Mouse (Mus musculus) thymus, adult 18-20 months (tissue): Measurements from ENCODE around the gene Slc6a8.

Source experiments
- DNase-seq, 2 experiments: peaks; one replicate each; pipeline ENCODE4 v3.0.0; 2022; ENCODE audit warnings: mixed read lengths in 2 of 2

Gene Slc6a8

DNA sequence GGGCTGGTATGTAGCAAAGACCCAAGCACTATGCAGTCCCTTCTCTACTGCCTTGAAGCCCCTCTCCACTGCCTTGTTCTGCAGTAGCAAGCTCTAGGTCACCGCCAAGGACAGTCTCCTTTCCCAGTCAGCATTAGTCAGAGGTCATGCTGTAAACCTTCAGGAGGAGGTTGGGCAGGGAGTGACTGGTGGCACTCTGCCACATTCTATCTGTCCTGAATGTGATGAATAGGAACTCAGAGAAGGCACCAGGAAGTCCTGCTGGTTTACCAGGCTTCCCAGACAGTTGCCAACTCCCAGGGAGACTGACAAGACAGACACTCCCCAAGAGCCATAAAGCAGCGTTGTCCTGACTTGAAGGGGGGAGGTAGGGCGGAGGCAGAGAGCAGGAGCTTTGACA, 12.7 kb downstream of the Slc6a8 start:
- no peak for DNase-seq

DNA sequence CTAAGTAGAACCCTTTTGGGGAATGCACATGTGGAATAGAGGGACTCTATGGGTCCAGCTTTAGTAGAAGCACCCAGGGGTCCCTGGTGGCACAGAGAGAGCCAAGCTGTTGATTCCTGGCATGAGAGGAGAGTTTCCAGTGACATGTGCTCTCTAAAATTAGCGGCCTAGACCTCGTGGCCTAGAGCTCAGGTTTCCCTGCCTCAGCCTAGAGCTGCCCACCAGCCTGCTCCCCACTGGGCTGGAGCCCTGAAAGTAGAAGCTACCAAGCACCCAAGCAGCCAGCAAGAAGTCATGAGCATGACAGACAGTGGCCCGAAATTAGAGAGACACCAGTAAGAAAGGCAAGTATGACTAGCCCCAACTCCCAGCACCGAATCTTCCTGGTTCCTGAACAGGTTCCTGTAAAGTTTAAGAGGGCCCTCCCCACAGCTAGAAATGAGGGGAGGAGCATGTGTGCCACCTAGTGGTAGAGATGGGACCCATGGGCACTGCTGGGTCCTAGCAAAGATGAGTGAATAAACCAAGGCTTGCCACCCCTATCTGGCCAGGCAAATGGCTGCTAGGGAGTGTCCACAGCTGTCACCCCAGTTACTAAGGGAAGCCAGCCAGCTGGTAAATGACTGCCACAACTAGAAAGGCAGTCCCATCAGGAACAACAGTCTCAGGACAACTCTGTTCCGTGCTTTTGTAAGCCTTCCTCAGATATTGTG, 18.1 kb downstream of the Slc6a8 start:
- no peak for DNase-seq

DNA sequence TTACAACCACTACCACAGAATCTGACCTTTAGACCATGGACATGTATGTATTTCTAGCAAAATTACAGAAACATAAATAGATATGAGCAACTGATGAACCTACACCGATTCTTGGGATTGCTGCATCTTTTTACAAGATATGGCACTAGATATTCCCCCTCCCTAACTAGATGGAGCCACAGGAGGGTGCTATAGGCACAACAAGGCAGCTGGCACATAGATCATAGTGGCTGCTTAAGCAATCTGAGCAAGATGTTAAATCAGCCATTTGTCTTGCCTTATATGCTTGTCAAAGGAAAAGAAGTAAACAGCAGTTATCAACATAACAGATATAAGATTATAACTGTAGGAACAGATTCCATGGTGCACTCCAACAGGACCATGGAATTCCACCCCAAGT, 27.5 kb downstream of the Slc6a8 start:
- DNase-seq: no peak

DNA sequence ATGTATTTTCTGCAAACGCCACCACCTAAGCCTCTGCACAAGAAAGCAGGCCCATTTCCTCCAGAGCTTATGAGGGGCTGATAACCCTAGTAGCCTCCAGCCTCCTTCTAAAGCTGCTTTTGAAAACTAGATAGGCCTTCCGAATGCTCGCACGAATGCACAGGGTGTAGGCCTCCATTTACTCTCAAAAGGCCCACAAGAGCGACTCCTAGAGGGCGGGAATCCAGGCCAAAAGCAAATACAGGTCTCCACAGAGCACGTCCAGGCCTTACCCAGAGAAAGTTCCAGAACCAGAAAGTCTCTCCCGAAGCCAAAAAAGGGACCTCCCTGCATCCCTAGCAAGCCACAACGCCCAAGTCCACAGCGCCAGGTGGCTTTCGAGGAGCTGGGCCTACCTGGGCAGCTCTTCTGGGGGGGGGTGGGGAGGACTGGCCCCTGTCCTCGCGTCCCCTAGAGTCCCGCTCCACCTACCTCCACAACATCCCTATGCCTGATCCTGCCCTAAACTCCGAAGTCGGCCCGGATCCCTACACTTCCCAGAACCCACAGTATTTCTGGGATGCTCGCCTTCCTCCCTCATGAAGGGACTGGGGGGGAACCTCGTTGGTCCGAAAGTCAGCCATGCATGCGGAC, 42.6 kb downstream of the Slc6a8 start:
- peak; percentile 12 to 46 for DNase-seq

DNA sequence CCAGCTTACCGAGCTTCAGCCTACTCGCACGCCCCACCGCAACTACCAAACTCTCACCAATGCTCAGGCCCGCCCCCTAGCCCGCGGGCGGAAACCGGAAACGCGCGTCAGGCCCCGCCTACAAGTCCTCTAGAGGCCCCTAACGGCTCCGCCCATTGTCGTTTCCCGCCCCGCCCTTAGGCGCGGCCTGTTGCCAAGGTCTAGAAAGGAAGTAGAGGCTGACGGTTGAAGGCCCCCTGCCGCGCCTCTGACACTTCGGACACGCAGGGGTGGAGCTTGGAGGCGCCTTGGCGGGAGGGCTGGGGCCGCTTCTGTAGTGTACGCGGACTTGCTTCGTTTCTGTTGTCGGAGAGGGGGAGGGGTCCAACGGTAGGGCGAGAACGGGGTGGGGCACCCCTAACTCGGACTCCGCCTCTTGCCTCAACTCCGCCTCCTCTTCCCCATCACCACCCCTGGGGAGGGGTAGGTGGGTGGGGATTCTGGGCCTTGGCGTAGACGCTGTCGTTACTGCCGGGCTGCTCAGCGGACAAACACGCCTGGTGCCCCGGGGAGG, 43.2 kb downstream of the Slc6a8 start, which contains the start of the genes Bcap31 and Abcd1:
TSS of gene Bcap31 (minus strand) at position 67 of the 553 bp plus-strand sequence.
TSS of gene Abcd1 (plus strand) at position 489 of the 553 bp plus-strand sequence.
- DNase-seq: peak; percentile 92 to 96

DNA sequence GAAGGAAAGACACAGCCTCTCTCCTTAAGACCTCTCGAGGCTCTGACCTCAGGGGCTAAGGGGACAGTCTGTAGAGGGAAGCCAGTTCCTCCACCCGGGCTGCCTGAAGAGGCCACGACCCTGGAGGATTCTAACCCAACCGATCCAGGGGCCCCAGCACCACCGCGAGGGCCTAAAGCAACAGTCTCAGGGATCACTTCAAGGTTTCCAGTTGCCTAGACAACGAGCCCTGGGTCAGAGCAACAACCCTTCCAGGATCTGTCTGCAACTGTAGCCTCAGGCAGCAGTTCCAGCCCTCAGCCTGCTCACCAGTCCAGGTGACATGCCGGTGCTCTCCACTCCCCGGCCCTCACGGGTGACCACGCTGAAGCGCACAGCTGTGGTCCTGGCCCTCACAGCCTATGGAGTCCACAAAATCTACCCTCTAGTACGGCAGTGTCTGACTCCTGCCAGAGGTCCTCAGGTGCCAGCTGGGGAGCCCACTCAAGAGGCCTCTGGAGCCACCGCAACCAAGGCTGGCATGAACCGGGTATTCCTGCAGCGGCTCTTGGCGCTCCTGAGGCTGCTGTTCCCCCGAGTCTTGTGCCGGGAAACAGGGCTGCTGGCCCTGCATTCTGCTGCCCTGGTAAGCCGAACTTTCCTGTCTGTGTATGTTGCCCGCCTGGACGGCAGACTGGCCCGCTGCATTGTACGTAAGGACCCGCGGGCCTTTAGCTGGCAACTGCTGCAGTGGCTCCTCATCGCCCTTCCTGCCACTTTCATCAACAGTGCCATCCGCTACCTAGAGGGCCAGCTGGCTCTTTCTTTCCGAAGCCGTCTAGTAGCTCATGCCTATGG, 44.0 kb downstream of the Slc6a8 start:
- DNase-seq: peak in 1 of 2 experiments; percentile 20

DNA sequence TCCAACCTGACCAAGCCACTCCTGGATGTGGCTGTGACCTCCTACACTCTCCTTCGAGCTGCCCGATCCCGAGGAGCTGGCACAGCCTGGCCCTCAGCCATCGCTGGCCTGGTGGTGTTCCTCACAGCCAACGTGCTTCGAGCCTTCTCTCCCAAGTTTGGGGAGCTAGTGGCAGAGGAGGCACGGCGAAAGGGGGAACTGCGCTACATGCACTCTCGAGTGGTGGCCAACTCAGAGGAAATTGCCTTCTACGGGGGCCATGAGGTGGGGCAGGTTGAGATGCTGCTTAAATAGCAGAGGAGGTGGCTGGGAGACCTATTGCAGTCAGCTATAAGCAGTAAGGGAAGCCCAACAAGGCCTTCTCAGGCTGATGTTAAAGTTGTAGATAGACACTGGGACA, 44.7 kb downstream of the Slc6a8 start:
- DNase-seq: peak; percentile 17 to 34

DNA sequence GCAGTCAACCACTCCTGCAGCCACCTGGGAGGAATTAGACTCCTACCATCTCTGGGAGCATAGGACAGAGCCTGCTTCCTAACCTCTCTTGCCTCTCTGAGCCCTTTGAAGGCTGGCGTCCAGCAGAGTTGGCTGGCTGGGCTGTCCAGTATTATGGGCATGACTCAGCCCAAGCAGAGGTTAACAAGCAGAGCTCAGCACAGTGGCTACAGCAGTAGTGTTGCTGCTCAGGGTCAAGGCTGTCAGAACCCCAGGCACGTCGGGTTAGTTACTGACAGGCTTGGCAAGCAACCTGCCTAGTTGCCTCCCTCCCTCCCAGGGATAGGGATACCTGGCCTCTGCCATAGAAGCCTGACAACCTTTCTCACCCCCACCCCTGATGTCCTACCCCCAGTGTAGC, 45.3 kb downstream of the Slc6a8 start:
- DNase-seq: no peak

DNA sequence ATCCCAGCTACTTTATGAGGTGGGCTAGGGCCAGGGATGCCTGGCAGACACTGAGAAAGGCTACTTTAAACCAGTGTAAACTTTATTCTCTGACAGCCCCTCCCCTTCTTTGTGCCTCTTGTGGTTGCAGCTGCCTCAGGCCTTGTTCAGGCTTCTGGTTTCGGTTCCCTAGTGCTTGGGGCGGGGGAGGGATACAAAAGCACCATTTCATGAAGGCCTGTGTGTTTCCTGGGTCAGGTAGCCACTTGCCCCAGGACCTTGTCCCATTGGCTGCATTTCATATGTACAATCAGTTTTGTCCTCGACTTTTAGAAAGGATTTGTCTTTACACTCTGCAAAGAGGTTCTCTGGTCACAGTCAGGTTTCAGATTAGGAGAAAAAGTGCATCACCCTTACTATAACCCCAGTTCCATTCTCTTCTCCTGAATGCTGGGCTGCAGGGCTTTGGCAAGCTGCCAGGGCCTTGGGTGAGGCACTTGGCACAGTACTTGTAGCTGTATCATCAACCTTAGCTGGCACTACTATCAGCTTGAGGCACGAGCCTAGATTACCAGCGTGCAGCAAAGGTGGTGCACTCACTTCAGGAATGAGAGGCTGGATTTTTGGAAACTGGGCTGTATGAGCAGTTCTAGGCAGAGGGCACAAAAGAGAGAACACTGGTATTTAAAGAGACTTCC, 45.9 kb downstream of the Slc6a8 start:
- DNase-seq: peak; percentile 8 to 34

DNA sequence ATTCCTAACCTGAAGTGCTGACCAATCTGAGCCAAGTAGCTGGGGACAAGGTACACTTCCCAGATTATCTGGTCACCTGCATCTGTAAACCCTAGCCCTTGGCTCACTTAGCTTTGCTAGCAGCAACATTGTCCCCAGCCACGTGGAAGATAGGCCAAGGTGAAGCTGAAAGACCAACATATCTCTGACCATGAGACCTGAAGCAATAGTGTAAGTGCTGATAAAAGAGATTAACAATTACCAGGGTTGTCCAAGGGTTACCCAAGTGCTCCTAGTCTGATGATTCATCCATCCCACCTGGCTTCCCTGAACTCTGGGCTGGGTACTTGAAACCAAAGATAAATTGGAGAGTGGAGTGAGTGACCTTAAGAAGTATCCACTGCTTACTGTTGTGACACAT, 58.0 kb downstream of the Slc6a8 start:
- no peak for DNase-seq
